Mouse (Mus musculus) heart, embryonic 12.5 days (tissue): ENCODE results near the gene Pdlim5. TPM values are rescaled to one million over a fixed set of nuclear protein-coding genes. Genes with fewer than 3 reads are reported as not detected.

Experiments used
- ATAC-seq: fragments of 200-750 bp; cut with Nextera tagmentation; 2 replicates; pipeline ENCODE4 v1.8.0; 2017; ENCODE audit warnings: moderate TSS enrichment, moderate library complexity; ENCODE audit not compliant: insufficient number of reproducible peaks, low FRiP score
- H3K27ac ChIP-seq: fragments of 300-500 bp; sonication (generic); 2 replicates; pipeline ENCODE4 v1.5.1; 2016; ENCODE audit warnings: mild to moderate bottlenecking, moderate library complexity; ENCODE audit not compliant: poor library complexity, severe bottlenecking
- H3K27me3 ChIP-seq: fragments of 300-500 bp; sonication (generic); replicated peaks from 2 replicates; pipeline ENCODE4 v1.6.1; 2016; ENCODE audit warnings: mild to moderate bottlenecking, moderate library complexity
- H3K36me3 ChIP-seq: fragments of 300-500 bp; sonication (generic); 2 replicates; pipeline ENCODE4 v1.6.1; 2016; ENCODE audit warnings: mild to moderate bottlenecking, moderate library complexity
- H3K4me1 ChIP-seq: fragments of 300-500 bp; sonication (generic); replicated peaks from 2 replicates; pipeline ENCODE4 v1.6.1; 2016; ENCODE audit warnings: mild to moderate bottlenecking
- H3K4me2 ChIP-seq: fragments of 300-500 bp; sonication (generic); 2 replicates; pipeline ENCODE4 v1.6.1; 2016; ENCODE audit warnings: mild to moderate bottlenecking, moderate library complexity
- H3K4me3 ChIP-seq: fragments of 300-500 bp; sonication (generic); 2 replicates; pipeline ENCODE4 v1.5.1; 2016; ENCODE audit warnings: mild to moderate bottlenecking
- H3K9ac ChIP-seq: fragments of 300-500 bp; sonication (generic); 2 replicates; pipeline ENCODE4 v1.6.1; 2016; ENCODE audit warnings: mild to moderate bottlenecking, moderate library complexity
- H3K9me3 ChIP-seq: fragments of 300-500 bp; sonication (generic); replicated peaks from 2 replicates; pipeline ENCODE4 v1.6.1; 2016; ENCODE audit warnings: mild to moderate bottlenecking, moderate library complexity
- WGBS: fragments of 180-500 bp; shearing (Covaris S2); methylation state at CpG from one replicate; pipeline ENCODE4 v1.1.7; 2016; 5-methylcytosine and 5-hydroxymethylcytosine counted together
- polyA plus RNA-seq: library from polyadenylated mRNA; unstranded; fragments of >200 nt; fragmentation: Nextera tagmentation; extraction: Ambion mirVana; gene quantifications from 2 replicates; pipeline ENCODE4 v1.2.1, GENCODE M21; 2016

Pdlim5 gene
- polyA plus RNA-seq, 1 experiment from 2014 or later, result 218 TPM

DNA sequence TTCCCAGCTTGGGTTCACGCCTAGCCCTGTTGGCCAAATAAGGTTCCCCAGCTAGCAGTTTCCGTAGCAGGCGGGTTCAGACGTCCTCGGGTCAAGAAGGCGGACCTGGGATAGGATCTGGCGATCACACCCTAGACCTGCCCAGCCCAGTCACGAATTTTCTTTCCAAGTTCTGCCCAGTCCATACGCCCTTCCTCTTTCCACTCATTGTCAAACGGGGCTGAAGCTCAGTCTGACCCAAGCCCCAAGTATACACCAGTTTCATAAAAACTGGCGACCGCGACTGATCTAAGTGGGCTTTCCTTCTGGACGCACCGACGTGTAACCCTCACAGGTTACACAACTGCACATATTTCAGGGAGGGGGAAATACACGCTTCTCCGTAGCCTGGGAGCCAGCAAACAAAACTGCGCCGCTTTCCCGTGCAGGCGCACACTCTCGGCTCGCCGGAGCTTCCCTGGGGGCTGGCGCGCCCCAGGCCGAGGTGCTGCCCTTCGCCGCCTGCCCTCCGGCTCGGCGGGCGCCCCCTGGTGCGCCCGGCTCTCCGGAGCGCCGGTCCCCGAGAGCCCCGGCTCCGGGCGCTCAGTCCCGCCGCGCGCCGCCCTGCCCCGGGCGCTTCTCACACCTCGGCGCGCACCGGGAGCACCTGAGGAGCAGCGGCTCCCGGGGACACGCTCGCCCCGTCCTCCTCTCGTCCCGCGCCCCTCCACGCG lies 544 bp downstream of the Pdlim5 start:
- peak overlapping the region; percentile 95 for H3K4me3 ChIP-seq
- peak overlapping the region; percentile 100 for H3K9ac ChIP-seq
- peak overlapping the region; percentile 78 for H3K4me2 ChIP-seq
- peaks cover 20% of the 10 kb centered on the region for H3K4me1 ChIP-seq
- ATAC-seq, result peak; percentile 78
- under 1% methylated on average over 64 of the region's 64 CpGs for WGBS
- no peaks in the 10 kb centered on the region for H3K27me3 ChIP-seq
- no peaks in the 10 kb centered on the region for H3K9me3 ChIP-seq
- H3K27ac ChIP-seq, result peak overlapping the region; percentile 100
- H3K36me3 ChIP-seq, result peaks cover 15% of the 10 kb centered on the region

- ATAC-seq, result no peak
- peak overlapping the region; percentile 78 for H3K4me2 ChIP-seq
- peaks cover 20% of the 10 kb centered on the region for H3K4me1 ChIP-seq
- 10% methylated on average over 9 of the region's 9 CpGs for WGBS
- peak overlapping the region; percentile 100 for H3K27ac ChIP-seq
- H3K9me3 ChIP-seq, result no peaks in the 10 kb centered on the region
- H3K27me3 ChIP-seq, result no peaks in the 10 kb centered on the region
- peaks cover 15% of the 10 kb centered on the region for H3K36me3 ChIP-seq
- H3K4me3 ChIP-seq, result peak overlapping the region; percentile 95
- peak overlapping the region; percentile 100 for H3K9ac ChIP-seq
Measured at GRCm38 (mm10) chr3:142394000-142394411, 1.5 kb downstream of the Pdlim5 start.

DNA sequence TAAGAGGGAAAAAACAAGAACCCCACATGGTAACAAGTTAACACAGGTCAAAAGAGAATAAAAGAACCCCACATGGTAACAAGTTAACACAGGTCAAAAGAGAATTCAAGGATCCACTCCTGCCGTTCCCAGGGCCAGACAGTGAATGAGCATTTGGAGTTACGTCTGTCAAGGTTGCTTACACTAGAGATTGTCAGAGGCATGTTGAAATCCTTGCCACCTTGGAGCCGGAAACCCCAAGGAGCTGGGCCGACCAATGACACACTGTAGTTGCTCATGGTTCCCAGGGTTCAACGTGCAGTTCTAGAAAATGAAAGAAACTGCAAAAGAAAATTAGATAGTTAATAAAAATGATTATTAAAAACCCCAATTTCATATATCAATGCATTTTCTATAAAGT lies 4.0 kb downstream of the Pdlim5 start:
- no peak for ATAC-seq
- peaks cover 17% of the 10 kb centered on the region for H3K36me3 ChIP-seq
- no peak overlapping the region for H3K4me3 ChIP-seq
- 55% methylated on average over 5 of the region's 5 CpGs for WGBS
- no peak overlapping the region for H3K9ac ChIP-seq
- peak overlapping the region; percentile 3; the same call in 1 of the 2 replicates for H3K27ac ChIP-seq
- no peaks in the 10 kb centered on the region for H3K27me3 ChIP-seq
- no peaks in the 10 kb centered on the region for H3K9me3 ChIP-seq
- H3K4me1 ChIP-seq, result peaks cover 27% of the 10 kb centered on the region
- H3K4me2 ChIP-seq, result no peak overlapping the region; the same call in 1 of the 2 replicates

GRCm38 (mm10) chr3:142390288-142390687 lies 5.2 kb downstream of the Pdlim5 start:
- H3K36me3 ChIP-seq, result peaks cover 18% of the 10 kb centered on the region
- 43% methylated on average over 2 of the region's 2 CpGs for WGBS
- H3K4me3 ChIP-seq, result no peak overlapping the region
- ATAC-seq, result no peak
- peaks cover 27% of the 10 kb centered on the region for H3K4me1 ChIP-seq
- H3K4me2 ChIP-seq, result 0 out of 2 replicates have a peak overlapping the region, but pooled peaks have one; percentile 35
- H3K27ac ChIP-seq, result peak overlapping the region; percentile 57
- peak overlapping the region; percentile 20; the same call in 1 of the 2 replicates for H3K9ac ChIP-seq
- H3K27me3 ChIP-seq, result no peaks in the 10 kb centered on the region
- H3K9me3 ChIP-seq, result no peaks in the 10 kb centered on the region

GRCm38 (mm10) chr3:142388189-142388588 lies 7.3 kb downstream of the Pdlim5 start:
- ATAC-seq, result no peak
- Histone ChIP-seq H3K36me3 (peaks cover 26% of the 10 kb centered on the region), H3K4me2 (no peak overlapping the region), H3K4me1 (peaks cover 23% of the 10 kb centered on the region), H3K27ac (no peak overlapping the region), H3K4me3 (no peak overlapping the region), H3K9me3 (no peaks in the 10 kb centered on the region), H3K9ac (no peak overlapping the region), H3K27me3 (no peaks in the 10 kb centered on the region)
- WGBS, result 67% methylated on average over 4 of the region's 4 CpGs

GRCm38 (mm10) chr3:142386505-142386904 lies 9.0 kb downstream of the Pdlim5 start:
- ATAC-seq, result no peak
- peaks cover 27% of the 10 kb centered on the region for H3K36me3 ChIP-seq
- H3K4me3 ChIP-seq, result no peak overlapping the region
- H3K27ac ChIP-seq, result no peak overlapping the region
- no peak overlapping the region for H3K9ac ChIP-seq
- H3K4me2 ChIP-seq, result no peak overlapping the region
- no peaks in the 10 kb centered on the region for H3K27me3 ChIP-seq
- WGBS, result 90% methylated on average over 4 of the region's 4 CpGs
- no peaks in the 10 kb centered on the region for H3K9me3 ChIP-seq
- peaks cover 19% of the 10 kb centered on the region for H3K4me1 ChIP-seq

DNA sequence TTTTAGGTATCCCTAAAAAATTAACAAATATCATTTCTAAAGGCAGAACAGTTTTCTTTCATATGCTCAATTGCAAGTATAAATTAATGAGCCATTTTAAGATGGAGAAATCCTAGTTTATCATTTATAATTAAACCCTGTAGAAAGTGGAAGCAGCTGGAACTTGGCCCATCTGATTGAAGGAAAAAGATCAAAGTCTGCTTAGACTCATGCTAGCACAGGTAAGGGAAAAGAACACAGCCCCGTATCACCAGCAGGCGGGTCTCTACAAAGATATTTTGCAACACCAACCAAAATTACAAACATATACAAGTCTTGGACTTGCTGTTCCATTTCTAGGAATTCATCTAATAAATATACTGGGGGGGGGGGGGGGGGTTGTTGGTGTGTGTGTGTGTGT lies 9.8 kb downstream of the Pdlim5 start:
- no peak overlapping the region for H3K4me2 ChIP-seq
- H3K4me1 ChIP-seq, result peaks cover 13% of the 10 kb centered on the region
- no peak for ATAC-seq
- no peak overlapping the region for H3K4me3 ChIP-seq
- no peaks in the 10 kb centered on the region for H3K9me3 ChIP-seq
- H3K36me3 ChIP-seq, result peaks cover 19% of the 10 kb centered on the region
- no peak overlapping the region for H3K27ac ChIP-seq
- H3K27me3 ChIP-seq, result no peaks in the 10 kb centered on the region
- 83% methylated on average over 2 of the region's 2 CpGs for WGBS
- H3K9ac ChIP-seq, result no peak overlapping the region

- 78% methylated on average over 1 of the region's 1 CpGs for WGBS
Measured at GRCm38 (mm10) chr3:142376638-142377037, 18.9 kb downstream of the Pdlim5 start.

GRCm38 (mm10) chr3:142375106-142375505 lies 20.4 kb downstream of the Pdlim5 start:
- Histone ChIP-seq H3K9ac (no peak overlapping the region), H3K9me3 (no peaks in the 10 kb centered on the region), H3K4me3 (no peak overlapping the region), H3K27ac (no peak overlapping the region), H3K4me1 (peaks cover 5% of the 10 kb centered on the region), H3K36me3 (peaks cover 19% of the 10 kb centered on the region), H3K4me2 (no peak overlapping the region), H3K27me3 (no peaks in the 10 kb centered on the region)
- no peak for ATAC-seq
- 53% methylated on average over 1 of the region's 1 CpGs for WGBS

More at GRCm38 (mm10) chr3:142376638-142377037, 18.9 kb downstream of the Pdlim5 start:
- H3K4me1 ChIP-seq, result peaks cover 5% of the 10 kb centered on the region
- H3K36me3 ChIP-seq, result peaks cover 19% of the 10 kb centered on the region
- no peaks in the 10 kb centered on the region for H3K27me3 ChIP-seq
- ATAC-seq, result no peak
- H3K4me2 ChIP-seq, result no peak overlapping the region
- H3K9ac ChIP-seq, result no peak overlapping the region
- no peaks in the 10 kb centered on the region for H3K9me3 ChIP-seq
- no peak overlapping the region for H3K27ac ChIP-seq
- H3K4me3 ChIP-seq, result no peak overlapping the region

- H3K27me3 ChIP-seq, result no peaks in the 10 kb centered on the region
- no peak for ATAC-seq
- 93% methylated on average over 6 of the region's 6 CpGs for WGBS
- no peak overlapping the region for H3K4me3 ChIP-seq
- H3K9ac ChIP-seq, result no peak overlapping the region
- H3K4me2 ChIP-seq, result no peak overlapping the region
- H3K9me3 ChIP-seq, result no peaks in the 10 kb centered on the region
- peaks cover 14% of the 10 kb centered on the region for H3K4me1 ChIP-seq
- no peak overlapping the region for H3K27ac ChIP-seq
- peaks cover 12% of the 10 kb centered on the region for H3K36me3 ChIP-seq
Measured at GRCm38 (mm10) chr3:142372465-142373147, 22.9 kb downstream of the Pdlim5 start.

DNA sequence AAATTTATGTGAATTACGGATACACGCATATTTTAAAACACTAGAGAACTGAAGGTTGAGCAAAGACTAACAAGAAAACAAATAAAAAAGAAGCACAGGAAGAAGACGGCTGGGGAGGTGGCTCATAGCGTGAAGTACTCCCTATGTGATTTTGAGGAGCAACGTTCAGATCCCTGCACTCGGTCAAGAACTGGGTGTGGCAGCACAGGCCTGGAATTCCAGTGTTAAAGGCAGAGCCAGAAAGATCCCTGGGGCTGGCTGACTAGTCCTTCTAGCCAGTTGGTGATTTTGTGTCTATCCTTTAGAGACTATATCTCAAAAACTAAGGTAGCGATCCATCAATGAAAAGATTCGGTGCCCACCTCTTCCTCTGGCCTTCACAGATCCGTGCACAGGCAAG lies 27.1 kb downstream of the Pdlim5 start:
- H3K4me2 ChIP-seq, result no peak overlapping the region
- H3K9me3 ChIP-seq, result no peaks in the 10 kb centered on the region
- peaks cover 16% of the 10 kb centered on the region for H3K36me3 ChIP-seq
- 73% methylated on average over 9 of the region's 9 CpGs for WGBS
- H3K9ac ChIP-seq, result no peak overlapping the region
- H3K27me3 ChIP-seq, result no peaks in the 10 kb centered on the region
- no peak overlapping the region for H3K4me3 ChIP-seq
- ATAC-seq, result no peak
- 0 out of 2 replicates have a peak, but pooled peaks cover 8% of the 10 kb centered on the region for H3K4me1 ChIP-seq
- no peak overlapping the region for H3K27ac ChIP-seq
